Mouse (Mus musculus): ENCODE measurements around the gene Mast4.

Mast4 gene

GRCm38 (mm10) chr13:103315113-103315708, 19.1 kb downstream of the Mast4 start:
- no peak for DNase-seq (ENCODE audit: low spot score in 2 of 2)

GRCm38 (mm10) chr13:103308296-103308695, 26.0 kb downstream of the Mast4 start:
- DNase-seq (ENCODE audit: low spot score in 2 of 2): no peak

DNA sequence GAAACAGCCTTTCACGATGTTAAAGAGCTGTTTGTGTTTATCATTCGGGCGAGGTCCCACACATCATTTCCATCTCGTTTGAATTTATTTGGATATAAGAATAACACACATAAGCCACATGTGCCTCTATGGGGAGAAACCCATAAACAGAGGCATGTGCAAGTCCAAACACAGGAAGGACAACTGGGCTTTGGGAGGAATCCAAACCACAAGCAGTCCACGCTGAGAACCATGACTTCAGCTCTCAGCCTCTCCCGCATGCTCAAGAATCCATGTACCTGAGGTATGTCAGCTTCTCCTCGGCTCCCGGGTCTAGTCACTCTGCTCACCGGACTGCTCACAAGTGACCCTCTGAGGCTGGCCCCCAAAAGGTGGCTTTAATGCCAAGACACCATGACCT, 30.5 kb downstream of the Mast4 start:
- no peak for DNase-seq (ENCODE audit: low spot score in 2 of 2)

DNA sequence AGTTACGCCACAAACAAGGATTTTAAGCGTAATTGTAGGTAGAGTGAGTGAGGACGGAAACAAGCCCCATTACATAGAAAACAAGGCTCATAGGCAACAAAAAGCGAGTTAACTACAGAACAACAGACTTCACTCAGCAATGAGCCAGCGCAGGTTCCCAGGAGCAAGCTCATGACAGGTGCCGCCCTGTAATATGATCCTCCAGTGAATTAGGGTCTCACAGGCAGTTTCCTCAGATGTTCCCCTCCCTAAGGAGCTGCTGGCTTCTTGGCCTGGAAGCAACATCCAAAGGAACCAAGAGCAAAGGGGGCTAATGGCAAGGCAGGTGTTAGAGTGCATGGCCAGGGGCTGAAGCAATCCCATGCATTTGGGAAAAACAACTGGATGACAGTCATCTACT, 31.8 kb downstream of the Mast4 start:
- DNase-seq (ENCODE audit: low spot score in 2 of 2): no peak

GRCm38 (mm10) chr13:103302077-103302476, 32.2 kb downstream of the Mast4 start:
- DNase-seq (ENCODE audit: low spot score in 2 of 2): no peak

DNA sequence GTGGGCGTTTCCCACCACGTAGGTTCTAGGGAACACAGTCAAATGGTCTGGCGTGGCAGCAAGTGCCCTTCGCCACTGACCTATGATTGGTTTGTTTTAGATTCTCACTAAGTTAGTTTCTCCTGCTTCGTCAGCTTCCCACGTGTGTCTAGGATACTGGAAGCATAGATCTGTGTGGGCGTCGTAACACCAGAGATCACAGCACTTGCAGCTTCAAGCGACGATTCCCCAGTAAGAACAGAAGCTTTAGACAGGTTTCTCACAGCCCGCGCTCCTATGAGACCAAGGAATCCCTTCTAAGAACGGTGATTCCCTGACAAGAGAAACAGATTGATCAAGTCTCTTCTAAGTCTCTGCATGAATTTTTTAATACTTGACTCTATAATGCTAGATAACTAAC, 39.9 kb downstream of the Mast4 start:
- no peak for DNase-seq (ENCODE audit: low spot score in 2 of 2)

DNA sequence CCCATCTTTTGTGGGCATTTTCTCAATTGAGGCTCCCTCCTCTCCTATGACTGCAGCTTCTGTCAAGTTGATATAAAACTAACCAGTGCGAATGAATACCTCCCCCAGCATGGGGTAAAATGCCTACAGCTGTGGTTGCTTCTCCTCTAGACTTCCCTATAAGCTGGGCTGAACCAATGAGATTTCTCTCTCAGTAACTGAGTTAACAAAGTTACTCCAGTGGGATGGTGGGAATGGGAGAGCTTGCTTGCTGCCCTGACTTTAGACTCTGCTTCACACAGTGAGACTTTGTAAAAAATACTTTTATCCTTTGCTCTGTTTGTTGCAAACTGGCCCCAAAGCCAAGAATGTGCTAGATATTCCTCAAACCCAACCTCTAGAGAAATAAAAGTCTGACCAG, 41.2 kb downstream of the Mast4 start:
- no peak for DNase-seq (ENCODE audit: low spot score in 2 of 2)

DNA sequence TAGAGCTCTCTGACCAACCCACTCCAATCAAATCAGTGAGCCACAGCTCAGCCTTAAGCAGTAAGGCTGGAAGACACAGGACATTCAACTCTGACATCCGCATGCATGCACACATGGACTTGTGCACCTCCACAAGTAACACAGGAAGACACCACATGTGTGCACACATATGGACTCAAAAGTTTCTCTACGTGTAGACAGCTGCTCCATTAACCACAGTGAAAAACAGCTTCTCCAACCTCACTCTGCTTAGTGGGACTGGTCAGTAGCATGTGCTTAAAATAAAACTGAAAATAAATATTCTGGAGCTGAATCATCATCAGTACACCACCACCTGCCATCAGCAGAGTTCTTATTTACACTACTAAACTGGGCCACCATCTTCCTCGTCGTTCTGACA, 43.2 kb downstream of the Mast4 start:
- DNase-seq (ENCODE audit: low spot score in 2 of 2): no peak

DNA sequence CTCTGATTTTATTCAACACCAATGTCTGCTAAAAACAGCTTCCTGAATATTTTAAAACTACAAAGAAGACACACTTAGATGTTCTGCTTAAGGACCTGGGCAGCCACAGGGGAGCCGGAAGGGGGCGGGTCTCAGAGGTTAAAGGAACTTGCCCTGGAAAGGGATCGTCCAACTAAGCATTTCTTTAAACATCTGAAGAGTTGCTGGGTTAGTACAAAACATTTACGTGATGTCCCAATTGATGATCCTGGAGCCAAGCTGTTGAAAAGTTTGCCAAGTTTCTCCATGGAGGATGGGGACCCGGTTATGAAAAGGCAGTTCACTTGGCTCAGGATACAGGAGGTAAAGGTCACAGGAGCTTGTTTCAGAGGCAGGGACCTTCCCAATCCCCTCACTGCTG, 48.5 kb downstream of the Mast4 start:
- DNase-seq (ENCODE audit: low spot score in 2 of 2): no peak

- no peak for DNase-seq (ENCODE audit: low spot score in 2 of 2)
These were observed 49.3 kb downstream of the Mast4 start for GRCm38 (mm10) chr13:103285036-103285435.

DNA sequence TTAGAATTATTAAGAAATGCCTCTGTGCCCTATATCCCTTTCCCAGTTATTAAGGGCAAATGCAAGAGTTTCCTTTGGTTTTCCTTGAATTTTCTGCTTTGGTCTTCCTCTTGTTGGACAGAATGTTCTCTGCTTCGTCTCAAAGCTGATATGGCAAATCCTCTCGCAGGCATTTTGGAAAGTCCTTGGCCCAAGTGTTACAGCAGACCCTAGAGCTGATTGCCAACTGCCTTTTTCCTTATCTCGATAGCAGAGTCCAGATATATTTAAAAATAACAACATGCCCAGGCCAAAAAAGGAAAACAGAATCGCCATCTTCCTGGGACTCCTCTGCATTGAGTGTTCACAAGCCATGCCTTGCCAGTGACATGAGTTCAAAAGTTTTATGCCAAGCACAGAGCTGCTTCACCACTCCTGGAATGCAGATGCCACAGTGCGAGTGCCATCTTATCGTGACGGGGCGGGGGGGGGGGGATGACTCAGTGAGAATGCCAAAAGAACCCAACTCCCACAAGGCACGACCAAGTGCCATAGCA, 63.4 kb downstream of the Mast4 start:
- DNase-seq (ENCODE audit: low spot score in 2 of 2): no peak

GRCm38 (mm10) chr13:103262707-103263106, 71.6 kb downstream of the Mast4 start:
- DNase-seq (ENCODE audit: low spot score in 2 of 2): no peak

DNA sequence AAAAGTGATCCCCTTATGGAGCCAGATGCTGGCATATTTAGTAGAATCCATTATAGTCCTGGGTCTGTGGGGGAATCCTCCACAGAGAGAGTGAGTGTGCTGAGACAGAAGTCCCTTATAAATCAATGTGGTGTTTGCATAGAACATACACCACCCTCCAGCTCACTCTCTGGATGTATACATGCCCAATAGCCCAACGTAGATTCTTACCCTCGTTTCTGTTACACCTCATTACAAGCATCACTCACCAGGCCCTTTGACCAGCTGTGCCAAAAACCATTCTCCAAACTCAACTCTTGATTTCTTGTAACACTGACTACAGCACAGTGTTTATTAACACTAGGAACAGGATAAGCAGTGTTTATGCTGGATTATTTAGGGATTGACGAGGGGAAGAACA, 72.2 kb downstream of the Mast4 start:
- DNase-seq (ENCODE audit: low spot score in 2 of 2): no peak

DNA sequence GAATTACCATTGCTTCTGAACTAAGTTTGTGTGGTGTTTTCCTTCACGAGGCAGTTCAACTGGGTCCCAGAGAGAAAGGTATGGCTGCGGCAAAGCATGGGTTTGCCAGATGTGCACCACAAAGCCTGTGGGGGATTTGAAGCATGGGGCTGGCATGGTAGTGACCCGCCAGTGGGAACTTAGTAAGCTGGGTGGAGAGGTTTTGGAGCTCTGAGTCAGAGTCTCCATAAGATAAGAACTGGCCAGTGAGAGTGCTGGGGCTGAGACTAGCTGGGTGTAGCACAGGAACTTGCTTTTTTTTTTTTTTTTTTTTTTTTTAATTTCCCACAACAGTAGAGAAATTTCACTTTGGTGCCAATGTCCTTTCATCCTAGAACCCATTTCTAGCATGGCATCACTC, 73.9 kb downstream of the Mast4 start:
- no peak for DNase-seq (ENCODE audit: low spot score in 2 of 2)

DNA sequence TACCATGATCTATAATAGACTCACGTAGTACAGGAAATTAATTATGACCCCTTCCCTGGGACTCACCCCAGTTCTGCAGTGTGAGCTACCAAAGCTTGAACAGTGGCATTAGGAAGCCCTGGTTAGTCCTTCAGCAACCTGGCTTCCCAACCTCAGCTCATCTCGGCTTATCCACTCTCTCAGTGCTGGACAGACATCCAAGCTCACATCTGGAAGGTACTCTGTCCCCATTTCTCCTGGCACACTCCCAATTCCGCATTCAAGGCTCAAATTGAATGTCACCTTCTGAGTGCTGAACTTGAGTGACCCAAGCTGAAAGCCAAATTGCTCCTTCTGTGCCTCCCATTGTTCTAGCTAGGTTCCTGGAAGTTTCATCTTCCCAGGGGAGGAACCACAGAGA, 76.2 kb downstream of the Mast4 start:
- no peak for DNase-seq (ENCODE audit: low spot score in 2 of 2)

GRCm38 (mm10) chr13:103254861-103255260, 79.4 kb downstream of the Mast4 start:
- DNase-seq (ENCODE audit: low spot score in 2 of 2): no peak

DNA sequence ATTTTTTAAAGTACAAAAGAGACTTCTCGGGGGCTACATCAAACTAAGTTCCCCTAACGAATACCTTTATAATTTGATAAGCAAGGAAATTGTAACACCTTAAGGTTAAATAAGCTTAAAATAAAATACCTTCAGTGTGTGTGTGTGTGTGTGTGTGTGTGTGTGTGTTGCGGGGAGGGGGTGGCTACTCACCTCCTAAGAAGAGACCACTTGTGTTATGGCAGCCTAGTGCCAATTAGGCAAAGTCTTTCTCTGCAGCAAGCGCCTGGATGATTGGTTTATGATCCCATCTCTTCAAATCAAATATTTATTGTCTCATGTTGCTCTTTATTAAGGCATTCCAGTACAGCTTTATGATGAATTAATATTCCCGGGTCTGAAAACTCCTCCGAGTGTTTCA, 81.2 kb downstream of the Mast4 start:
- DNase-seq (ENCODE audit: low spot score in 2 of 2): no peak

DNA sequence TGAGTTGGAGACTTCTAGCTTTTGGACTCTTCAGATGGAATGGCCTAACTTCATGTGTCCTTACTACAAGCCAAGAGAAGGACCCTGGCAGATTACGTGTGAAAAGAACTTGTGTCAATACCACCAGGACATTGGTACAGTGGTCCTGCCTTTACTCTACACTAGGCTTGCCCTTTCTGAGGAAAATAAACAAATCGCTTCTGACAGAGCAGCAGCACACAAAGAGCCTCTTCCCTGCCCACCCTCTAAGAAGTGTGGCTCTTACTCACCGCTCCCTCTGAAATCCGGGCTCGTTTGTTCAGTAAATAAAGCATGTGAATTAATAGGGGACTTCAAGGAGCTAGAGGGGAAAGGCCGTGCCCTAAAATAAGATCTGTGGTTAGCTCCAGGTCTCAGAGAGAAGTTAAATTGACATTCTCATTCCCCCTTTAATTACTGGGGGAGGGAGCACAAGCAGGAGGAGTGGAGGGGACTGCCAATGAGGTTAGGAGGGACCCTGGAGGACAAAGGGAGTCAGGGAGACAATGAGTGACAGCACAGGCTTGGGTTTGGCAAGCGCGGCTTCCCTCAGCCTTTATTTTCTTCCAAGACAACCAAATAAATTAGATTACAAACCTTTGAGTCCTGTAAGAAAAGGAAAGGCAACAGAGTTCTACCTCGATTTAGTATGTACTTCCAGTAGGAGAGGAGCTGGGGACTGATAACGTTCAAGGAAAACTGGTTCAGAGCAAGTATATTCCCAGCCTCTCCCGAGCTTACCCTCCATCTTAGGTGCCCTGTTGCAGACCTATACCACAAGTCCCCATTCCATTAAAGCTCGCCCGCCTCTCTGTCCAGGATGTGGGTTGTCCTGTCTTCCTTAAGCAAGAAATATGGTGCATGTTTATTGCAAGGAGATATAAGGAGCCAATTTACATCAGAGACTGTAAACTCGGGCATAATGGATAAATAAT, 85.9 kb downstream of the Mast4 start:
- DNase-seq (ENCODE audit: low spot score in 2 of 2): no peak

GRCm38 (mm10) chr13:103246973-103247718, 87.2 kb downstream of the Mast4 start:
- DNase-seq (ENCODE audit: low spot score in 2 of 2): no peak

DNA sequence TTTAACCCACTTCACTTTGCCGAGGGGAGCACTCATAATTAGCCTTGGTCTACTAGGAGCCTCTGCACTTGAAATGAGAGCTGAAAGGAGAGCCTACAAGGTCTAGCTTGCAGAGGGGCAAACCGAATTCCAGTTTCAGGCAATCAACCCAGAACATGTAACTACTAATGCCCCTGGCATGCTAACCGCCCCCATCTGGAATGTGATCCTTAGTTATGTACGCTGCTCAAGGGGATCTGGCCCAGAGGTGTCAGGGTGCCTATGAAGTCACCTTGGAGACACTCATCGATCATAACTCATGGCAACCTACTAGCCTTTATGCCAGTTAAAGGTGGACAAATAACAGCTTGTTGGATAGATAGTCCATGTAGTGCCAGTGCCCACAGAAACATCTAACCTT, 88.9 kb downstream of the Mast4 start:
- no peak for DNase-seq (ENCODE audit: low spot score in 2 of 2)

GRCm38 (mm10) chr13:103244053-103244452, 90.2 kb downstream of the Mast4 start:
- no peak for DNase-seq (ENCODE audit: low spot score in 2 of 2)

GRCm38 (mm10) chr13:103241092-103241491, 93.2 kb downstream of the Mast4 start:
- no peak for DNase-seq (ENCODE audit: low spot score in 2 of 2)
